Mouse (Mus musculus) MEL-GATA-1-ER (cell line): ENCODE results near the gene Spata33.
"Not testable (repeated sequence)": the region's sequence is repeated elsewhere in the genome, so short reads cannot be mapped to it uniquely, and the experiment has no call there.

Experiments used
- DNase-seq: peaks from one replicate; pipeline ENCODE4 v3.0.0-alpha.2; 2012; ENCODE audit warnings: low read depth; ENCODE audit errors: extremely low read depth

Spata33 gene

GRCm38 (mm10) chr8:123232553-123232952 lies 19.9 kb downstream of the Spata33 start:
- DNase-seq = no peak

- DNase-seq = no peak
Observed at GRCm38 (mm10) chr8:123233300-123233699, 20.7 kb downstream of the Spata33 start.

GRCm38 (mm10) chr8:123233760-123234159 lies 21.1 kb downstream of the Spata33 start:
- no peak for DNase-seq

- DNase-seq = no peak
Observed at GRCm38 (mm10) chr8:123234918-123235519, 22.4 kb downstream of the Spata33 start.

- peak; percentile 50 for DNase-seq
Observed at GRCm38 (mm10) chr8:123235520-123236497, 23.2 kb downstream of the Spata33 start, which contains the start of gene Spata2l. TSS of gene Spata2l (minus strand) at chr8:123236233.

GRCm38 (mm10) chr8:123239398-123239797 lies 26.8 kb downstream of the Spata33 start:
- DNase-seq = no peak

GRCm38 (mm10) chr8:123242107-123242923 lies 29.7 kb downstream of the Spata33 start:
- no peak for DNase-seq

GRCm38 (mm10) chr8:123243053-123243452 lies 30.4 kb downstream of the Spata33 start:
- no peak for DNase-seq

GRCm38 (mm10) chr8:123244382-123244781 lies 31.8 kb downstream of the Spata33 start:
- DNase-seq = no peak

- no peak for DNase-seq
Observed at GRCm38 (mm10) chr8:123245543-123245942, 32.9 kb downstream of the Spata33 start.

- DNase-seq = no peak
Observed at GRCm38 (mm10) chr8:123247748-123248147, 35.1 kb downstream of the Spata33 start.

GRCm38 (mm10) chr8:123248596-123248995 lies 36.0 kb downstream of the Spata33 start:
- DNase-seq = no peak

GRCm38 (mm10) chr8:123250940-123251339 lies 38.3 kb downstream of the Spata33 start:
- DNase-seq = no peak

- peak; percentile 36 for DNase-seq
Observed at GRCm38 (mm10) chr8:123252925-123253324, 40.3 kb downstream of the Spata33 start.

- DNase-seq = peak; percentile 35
Observed at GRCm38 (mm10) chr8:123253451-123254098, 40.9 kb downstream of the Spata33 start.

- peak; percentile 29 for DNase-seq
Observed at GRCm38 (mm10) chr8:123254099-123254885, 41.7 kb downstream of the Spata33 start, which contains the start of the genes Zfp276 and Vps9d1. TSS of gene Zfp276 (plus strand) at chr8:123254195. TSS of gene Vps9d1 (minus strand) at chr8:123254348.

GRCm38 (mm10) chr8:123255170-123255569 lies 42.5 kb downstream of the Spata33 start:
- peak; percentile 17 for DNase-seq

GRCm38 (mm10) chr8:123257114-123257513 lies 44.5 kb downstream of the Spata33 start:
- no peak for DNase-seq

GRCm38 (mm10) chr8:123257593-123257992 lies 45.0 kb downstream of the Spata33 start:
- not testable (repeated sequence) for DNase-seq
